10 mouse cellular contexts compared by ENCODE assay signal in the genomic region with DNA sequence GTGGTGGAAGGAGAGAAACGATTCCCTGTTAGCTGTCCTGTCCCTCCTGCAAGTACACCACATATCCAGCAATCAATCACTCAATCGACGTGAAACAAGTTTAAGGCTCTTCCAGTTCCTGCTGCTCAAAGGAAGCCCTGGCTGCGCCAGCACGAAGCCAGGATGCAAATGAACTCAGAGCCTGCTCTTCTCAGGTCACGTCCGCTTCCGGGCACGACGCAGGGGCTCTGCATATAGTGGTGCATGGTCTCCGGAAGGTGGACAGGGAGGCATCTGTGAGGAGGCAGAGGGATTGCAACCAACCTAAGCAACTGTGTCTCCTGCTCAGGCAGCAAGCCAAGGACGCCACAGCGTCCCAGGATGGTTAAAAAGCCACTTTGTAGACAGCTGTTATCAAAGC.
DNase-seq lines count a peak whose midpoint lies in the region; ATAC-seq and TF ChIP-seq lines count a peak whose summit lies in the region.
"Had no signal": no experiment of that assay in that cellular context is flagged by ENCODE, and none has a peak within 500 bp of the region (broad histone marks: within the 10 kb centered on the region; RNA-seq: fewer than 3 reads in every experiment).

No protein-coding gene starts in this region.

- no peak for TF ChIP-seq CTCF in thymus, adult 2 months (IDR thresholded peaks at IDR 0.05; ENCODE audit: borderline replicate concordance, control insufficient read depth, extremely low read depth, insufficient read depth, low read length, poor library complexity)

- peak overlapping the region; percentile 41 for H3K4me2 ChIP-seq in forebrain, embryonic 12.5 days
- H3K4me2 ChIP-seq in intestine, embryonic 16.5 days (ENCODE audit: low read depth, low read length) = no peak overlapping the region
- H3K4me2 ChIP-seq in stomach, embryonic 15.5 days = peak overlapping the region; percentile 14; the same call in 1 of the 2 replicates
- H3K4me2 ChIP-seq: limb, embryonic 15.5 days had no signal

- H3K9me3 ChIP-seq in forebrain, embryonic 12.5 days = 0 out of 2 replicates have a peak, but pooled peaks cover 3% of the 10 kb centered on the region
- no peaks in the 10 kb centered on the region for H3K9me3 ChIP-seq in intestine, embryonic 16.5 days (ENCODE audit: control insufficient read depth, low read length)
- no peaks in the 10 kb centered on the region for H3K9me3 ChIP-seq in stomach, embryonic 15.5 days
- H3K9me3 ChIP-seq: limb, embryonic 15.5 days had no signal

- no peaks in the 10 kb centered on the region for H3K4me1 ChIP-seq in thymus, adult 2 months (replicated peaks; ENCODE audit: control insufficient read depth, insufficient read depth, low read length)
- peaks cover 19% of the 10 kb centered on the region for H3K4me1 ChIP-seq in forebrain, embryonic 12.5 days
- H3K4me1 ChIP-seq in intestine, embryonic 16.5 days (ENCODE audit: control insufficient read depth, insufficient read depth, low read length) = peaks cover 26% of the 10 kb centered on the region
- peaks cover 15% of the 10 kb centered on the region for H3K4me1 ChIP-seq in stomach, embryonic 15.5 days

- WGBS in thymus, adult 2 months = 3% methylated on average over 13 of the region's 13 CpGs
- WGBS in forebrain, embryonic 12.5 days = 3% methylated on average over 13 of the region's 13 CpGs
- 11% methylated on average over 13 of the region's 13 CpGs for WGBS in intestine, embryonic 16.5 days
- WGBS in stomach, embryonic 15.5 days = 14% methylated on average over 13 of the region's 13 CpGs

- TF ChIP-seq POLR2A in thymus, adult 2 months (IDR thresholded peaks at IDR 0.05; ENCODE audit: control insufficient read depth, extremely low read depth, insufficient read depth, low read length, poor library complexity) = no peak

- H3K36me3 ChIP-seq in thymus, adult 2 months (ENCODE audit: control insufficient read depth, insufficient read depth, low read length) = no peaks in the 10 kb centered on the region
- H3K36me3 ChIP-seq in forebrain, embryonic 12.5 days (replicated peaks) = no peaks in the 10 kb centered on the region
- H3K36me3 ChIP-seq in intestine, embryonic 16.5 days (ENCODE audit: control insufficient read depth, insufficient read depth, low read length) = no peaks in the 10 kb centered on the region
- H3K36me3 ChIP-seq in stomach, embryonic 15.5 days = no peaks in the 10 kb centered on the region
- H3K36me3 ChIP-seq: limb, embryonic 15.5 days had no signal

- H3K27ac ChIP-seq in thymus, adult 2 months (ENCODE audit: control insufficient read depth, insufficient read depth, low read length) = no peak overlapping the region
- H3K27ac ChIP-seq in forebrain, embryonic 12.5 days = no peak overlapping the region
- H3K27ac ChIP-seq in intestine, embryonic 16.5 days (ENCODE audit: low read length) = peak overlapping the region; percentile 57; the same call in 1 of the 2 replicates
- no peak overlapping the region; the same call in 1 of the 2 replicates for H3K27ac ChIP-seq in stomach, embryonic 15.5 days
- H3K27ac ChIP-seq: kidney, postnatal 0 days; limb, embryonic 15.5 days had no signal

- no peak overlapping the region for H3K4me3 ChIP-seq in thymus, adult 2 months (ENCODE audit: control insufficient read depth, insufficient read depth, low read length)
- H3K4me3 ChIP-seq in forebrain, embryonic 12.5 days (replicated peaks) = peak overlapping the region; percentile 13
- no peak overlapping the region for H3K4me3 ChIP-seq in intestine, embryonic 16.5 days (ENCODE audit: low read length)
- H3K4me3 ChIP-seq in stomach, embryonic 15.5 days (replicated peaks) = no peak overlapping the region
- H3K4me3 ChIP-seq: limb, embryonic 15.5 days had no signal

- ATAC-seq in forebrain, embryonic 12.5 days (ENCODE audit: low FRiP score) = no peak
- ATAC-seq in intestine, embryonic 16.5 days = no peak
- ATAC-seq in stomach, embryonic 15.5 days (ENCODE audit: insufficient read depth, low FRiP score, low read depth) = no peak
- no peak for ATAC-seq in monocyte, adult 5-6 weeks (replicated peaks; ENCODE audit: insufficient number of reproducible peaks, low FRiP score, low TSS enrichment, poor library complexity, severe bottlenecking)

- peaks cover 6% of the 10 kb centered on the region; the same call in 1 of the 2 replicates for H3K27me3 ChIP-seq in thymus, adult 2 months (ENCODE audit: control insufficient read depth, insufficient read depth, low read length)
- H3K27me3 ChIP-seq in forebrain, embryonic 12.5 days = peaks cover 81% of the 10 kb centered on the region
- peaks cover 25% of the 10 kb centered on the region for H3K27me3 ChIP-seq in intestine, embryonic 16.5 days (replicated peaks; ENCODE audit: control insufficient read depth, insufficient read depth, low read length)
- H3K27me3 ChIP-seq in stomach, embryonic 15.5 days (replicated peaks) = peaks cover 30% of the 10 kb centered on the region

- peak; percentile 28 for DNase-seq in thymus, postnatal 0 days (ENCODE audit: low spot score)
- no peak for DNase-seq in thymus, adult 2 months
- DNase-seq in MN1 (ENCODE audit: low spot score) = no peak
- DNase-seq: thymus, postnatal 36 days had no signal

- no peak overlapping the region for H3K9ac ChIP-seq in forebrain, embryonic 12.5 days
- peak overlapping the region; percentile 3; the same call in 1 of the 2 replicates for H3K9ac ChIP-seq in intestine, embryonic 16.5 days (ENCODE audit: low read depth, low read length)
- H3K9ac ChIP-seq in stomach, embryonic 15.5 days = no peak overlapping the region
- H3K9ac ChIP-seq: limb, embryonic 15.5 days had no signal
